Mouse (Mus musculus) liver, embryonic 15.5 days (tissue): ENCODE results near the gene Ticam1. TPM values are rescaled to one million over a fixed set of nuclear protein-coding genes. Genes with fewer than 3 reads are reported as not detected.

Experiments used
- ATAC-seq: fragments of 200-750 bp; cut with Nextera tagmentation; 2 replicates; pipeline ENCODE4 v1.8.0; 2017; ENCODE audit warnings: moderate number of reproducible peaks, mild to moderate bottlenecking, moderate library complexity; ENCODE audit not compliant: insufficient read depth
- H3K27ac ChIP-seq: fragments of 300-500 bp; sonication (generic); replicated peaks from 2 replicates; pipeline ENCODE4 v1.5.1; 2015; ENCODE audit warnings: mild to moderate bottlenecking, inconsistent platforms
- H3K27me3 ChIP-seq: fragments of 300-500 bp; sonication (generic); 2 replicates; pipeline ENCODE4 v1.6.1; 2015; ENCODE audit warnings: mild to moderate bottlenecking, inconsistent platforms
- H3K36me3 ChIP-seq: fragments of 300-500 bp; sonication (generic); replicated peaks from 2 replicates; pipeline ENCODE4 v1.6.1; 2015; ENCODE audit warnings: moderate library complexity, mild to moderate bottlenecking, inconsistent platforms
- H3K4me1 ChIP-seq: fragments of 300-500 bp; sonication (generic); replicated peaks from 2 replicates; pipeline ENCODE4 v1.6.1; 2015; ENCODE audit warnings: inconsistent platforms
- H3K4me2 ChIP-seq: fragments of 300-500 bp; sonication (generic); 2 replicates; pipeline ENCODE4 v1.6.1; 2015; ENCODE audit warnings: moderate library complexity, mild to moderate bottlenecking, inconsistent platforms
- H3K4me3 ChIP-seq: fragments of 300-500 bp; sonication (generic); replicated peaks from 2 replicates; pipeline ENCODE4 v1.5.1; 2015; ENCODE audit warnings: mild to moderate bottlenecking, inconsistent platforms
- H3K9ac ChIP-seq: fragments of 300-500 bp; sonication (generic); 2 replicates; pipeline ENCODE4 v1.6.1; 2015; ENCODE audit warnings: moderate library complexity, mild to moderate bottlenecking, inconsistent platforms
- H3K9me3 ChIP-seq: fragments of 300-500 bp; sonication (generic); replicated peaks from 2 replicates; pipeline ENCODE4 v1.6.1; 2016; ENCODE audit warnings: inconsistent platforms
- WGBS: fragments of 180-500 bp; shearing (Covaris S2); methylation state at CpG from one replicate; pipeline ENCODE4 v1.1.7; 2015; ENCODE audit warnings: mixed read lengths; ENCODE audit not compliant: insufficient replicate concordance; 5-methylcytosine and 5-hydroxymethylcytosine counted together
- polyA plus RNA-seq: library from polyadenylated mRNA; unstranded; fragments of >200 nt; fragmentation: Nextera tagmentation; extraction: Ambion mirVana; gene quantifications from 2 replicates; pipeline ENCODE4 v1.2.1, GENCODE M21; 2015

Ticam1 gene
- polyA plus RNA-seq, 1 experiment from 2014 or later: 3.2 TPM

DNA sequence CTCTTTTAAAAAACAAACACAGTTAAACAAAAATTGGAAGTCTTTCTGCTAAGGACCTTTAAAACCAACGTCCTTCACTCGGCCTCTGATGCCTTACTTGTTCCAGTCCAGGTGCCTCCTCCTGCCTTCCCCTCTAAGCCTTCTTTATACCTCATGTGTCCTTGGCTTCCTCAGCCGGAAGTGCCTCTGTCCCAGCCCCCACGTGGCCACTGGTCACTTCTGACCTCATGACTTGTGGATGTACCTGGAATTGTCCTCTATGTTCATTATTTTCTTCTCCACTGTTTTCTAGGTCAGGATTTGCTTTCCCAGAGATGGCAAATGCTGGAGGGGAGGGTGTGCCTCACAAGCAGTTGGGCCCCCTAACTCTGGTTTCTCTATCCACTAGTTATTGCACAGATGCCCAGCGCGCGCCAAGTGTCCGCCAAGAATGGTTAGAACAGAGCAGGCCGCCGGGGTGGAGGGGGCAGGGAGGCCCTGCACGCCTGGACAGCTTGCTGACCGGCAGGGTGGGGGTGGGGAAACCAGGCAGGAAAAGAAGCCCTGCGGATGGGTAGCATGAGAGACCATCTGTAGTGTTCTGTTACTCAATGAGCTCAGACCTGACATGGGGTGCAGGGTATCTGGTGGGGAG is 25.9 kb upstream of the Ticam1 start:
- Histone ChIP-seq H3K4me2 (peak overlapping the region; percentile 99), H3K27me3 (no peaks in the 10 kb centered on the region), H3K4me1 (peaks cover 52% of the 10 kb centered on the region), H3K9me3 (no peaks in the 10 kb centered on the region), H3K9ac (peak overlapping the region; percentile 81), H3K4me3 (peak overlapping the region; percentile 83), H3K36me3 (peaks cover 27% of the 10 kb centered on the region), H3K27ac (peak overlapping the region; percentile 95)
- ATAC-seq: peak; percentile 12
- WGBS: 37% methylated on average over 13 of the region's 13 CpGs

DNA sequence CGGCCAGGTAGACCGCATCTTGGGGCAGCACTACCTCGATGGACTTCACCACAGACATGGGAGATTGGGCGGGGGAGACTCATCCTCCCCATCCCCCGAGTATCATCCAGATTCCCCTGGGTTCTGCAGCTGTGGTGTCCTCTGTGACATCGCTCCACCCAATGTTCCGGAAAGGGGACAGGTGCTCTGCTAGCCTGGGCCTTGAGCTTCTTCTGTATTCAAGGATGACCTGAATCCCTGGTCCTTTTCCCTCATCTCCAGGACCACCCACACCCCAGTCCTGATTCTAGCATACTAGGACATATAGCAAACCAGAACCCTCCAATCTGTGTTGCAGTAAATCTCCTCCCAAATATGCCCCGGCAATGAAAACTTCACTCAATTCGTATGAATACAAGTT is 23.6 kb upstream of the Ticam1 start, which contains the start of gene Arrdc5:
Gene Arrdc5 (minus strand): TSS at position 101 of the 400 bp plus-strand sequence.
- ATAC-seq: no peak
- 77% methylated on average over 9 of the region's 9 CpGs for WGBS

DNA sequence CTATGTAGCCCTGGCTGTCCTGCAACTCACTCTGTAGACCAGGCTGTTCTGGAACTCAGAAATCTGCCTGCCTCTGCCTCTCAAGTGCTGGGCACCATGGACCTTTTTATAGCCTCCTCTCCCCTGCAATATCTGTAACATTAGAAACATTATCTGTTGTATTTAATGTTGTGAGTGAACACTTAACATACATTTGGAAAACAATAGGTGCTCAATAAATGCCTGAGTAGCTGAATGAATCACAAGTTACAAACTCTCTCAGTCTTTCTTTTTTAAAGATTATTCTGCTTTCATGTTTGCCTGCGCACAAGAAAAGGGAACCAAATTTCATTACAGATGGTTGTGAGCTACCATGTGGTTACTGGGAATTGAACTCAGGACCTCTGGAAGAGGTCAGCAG is 21.7 kb upstream of the Ticam1 start:
- peaks cover 19% of the 10 kb centered on the region for H3K4me1 ChIP-seq
- no peak overlapping the region for H3K9ac ChIP-seq
- H3K4me3 ChIP-seq: no peak overlapping the region
- no peak overlapping the region for H3K27ac ChIP-seq
- 77% methylated on average over 1 of the region's 1 CpGs for whole genome bisulfite sequencing
- H3K9me3 ChIP-seq: no peaks in the 10 kb centered on the region
- H3K36me3 ChIP-seq: no peaks in the 10 kb centered on the region
- no peak overlapping the region for H3K4me2 ChIP-seq
- no peak for ATAC-seq
- no peaks in the 10 kb centered on the region for H3K27me3 ChIP-seq

More for the DNA sequence above, 23.6 kb upstream of the Ticam1 start, which contains the start of gene Arrdc5:
- Histone ChIP-seq H3K4me3 (no peak within 1 kb of the TSS), H3K27me3 (no peaks in the 10 kb centered on the region), H3K4me2 (no peak within 1 kb of the TSS), H3K9me3 (no peaks in the 10 kb centered on the region), H3K9ac (no peak within 1 kb of the TSS), H3K27ac (no peak within 1 kb of the TSS), H3K4me1 (peaks cover 29% of the 10 kb centered on the region), H3K36me3 (peaks cover 4% of the 10 kb centered on the region)

DNA sequence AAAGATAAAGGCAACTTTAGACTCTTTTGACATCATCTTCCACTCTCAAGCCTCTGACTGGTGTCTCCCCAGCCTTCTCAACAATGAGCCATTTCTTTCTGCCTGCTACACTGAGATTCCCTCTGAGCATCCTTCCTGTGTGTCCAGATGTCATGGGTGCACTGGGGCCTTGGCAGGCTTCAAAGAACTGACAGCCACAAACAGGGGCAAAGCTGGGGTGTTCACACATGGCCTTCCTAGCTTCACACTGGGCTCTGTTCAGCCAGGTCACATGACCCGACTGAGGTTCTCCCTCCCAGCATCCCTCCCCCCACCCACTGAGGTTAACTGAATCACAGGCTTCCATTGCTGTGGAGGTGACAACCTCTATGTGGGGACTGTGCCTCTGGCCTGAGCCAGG is 19.6 kb upstream of the Ticam1 start:
- no peak overlapping the region for H3K4me3 ChIP-seq
- H3K4me1 ChIP-seq: peaks cover 14% of the 10 kb centered on the region
- WGBS: 61% methylated on average over 1 of the region's 1 CpGs
- no peaks in the 10 kb centered on the region for H3K36me3 ChIP-seq
- no peak for ATAC-seq
- H3K9me3 ChIP-seq: no peaks in the 10 kb centered on the region
- H3K9ac ChIP-seq: no peak overlapping the region
- H3K27ac ChIP-seq: no peak overlapping the region
- no peak overlapping the region for H3K4me2 ChIP-seq
- H3K27me3 ChIP-seq: no peaks in the 10 kb centered on the region

- H3K36me3 ChIP-seq: no peaks in the 10 kb centered on the region
- no peak for ATAC-seq
- no peak overlapping the region for H3K4me2 ChIP-seq
- H3K9me3 ChIP-seq: no peaks in the 10 kb centered on the region
- H3K27ac ChIP-seq: no peak overlapping the region
- H3K9ac ChIP-seq: no peak overlapping the region
- peaks cover 34% of the 10 kb centered on the region for H3K4me1 ChIP-seq
- H3K27me3 ChIP-seq: no peaks in the 10 kb centered on the region
- 85% methylated on average over 19 of the region's 19 CpGs for WGBS
- no peak overlapping the region for H3K4me3 ChIP-seq
Observed at GRCm38 (mm10) chr17:56294241-56294640, 17.7 kb upstream of the Ticam1 start.

DNA sequence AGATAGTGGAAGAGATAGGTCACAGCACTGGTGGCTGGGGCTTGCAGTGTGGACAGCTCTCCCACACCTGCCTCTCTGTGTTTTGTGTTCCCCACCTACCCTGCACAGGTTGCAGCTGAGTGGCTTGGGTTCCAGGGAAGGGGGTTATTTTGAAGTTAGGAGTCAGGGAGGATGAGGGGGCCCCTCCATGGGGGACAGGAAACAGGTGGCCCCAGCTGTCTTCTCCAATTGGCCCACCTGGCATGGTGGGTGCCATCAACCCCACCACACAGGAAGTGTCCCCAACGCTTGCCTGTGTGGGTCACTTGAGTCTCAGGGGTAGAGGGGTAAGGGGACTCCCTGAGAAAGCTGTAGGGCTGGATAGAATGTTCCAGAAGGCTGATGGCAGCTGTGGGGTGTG is 16.7 kb upstream of the Ticam1 start:
- no peaks in the 10 kb centered on the region for H3K27me3 ChIP-seq
- H3K36me3 ChIP-seq: no peaks in the 10 kb centered on the region
- H3K9me3 ChIP-seq: no peaks in the 10 kb centered on the region
- H3K4me2 ChIP-seq: no peak overlapping the region
- H3K9ac ChIP-seq: no peak overlapping the region
- H3K27ac ChIP-seq: no peak overlapping the region
- ATAC-seq: no peak
- no peak overlapping the region for H3K4me3 ChIP-seq
- H3K4me1 ChIP-seq: peaks cover 43% of the 10 kb centered on the region
- 29% methylated on average over 1 of the region's 1 CpGs for WGBS

- peak within 1 kb of the TSS; percentile 88 for H3K4me2 ChIP-seq
- 75% methylated on average over 4 of the region's 4 CpGs for WGBS
- 0 out of 2 replicates have a peak within 1 kb of the TSS, but pooled peaks have one; percentile 60 for H3K4me3 ChIP-seq
Observed at GRCm38 (mm10) chr17:56292531-56293222, 16.1 kb upstream of the Ticam1 start, which contains the start of gene Plin3. Gene Plin3 (minus strand): TSS chr17:56292873.

DNA sequence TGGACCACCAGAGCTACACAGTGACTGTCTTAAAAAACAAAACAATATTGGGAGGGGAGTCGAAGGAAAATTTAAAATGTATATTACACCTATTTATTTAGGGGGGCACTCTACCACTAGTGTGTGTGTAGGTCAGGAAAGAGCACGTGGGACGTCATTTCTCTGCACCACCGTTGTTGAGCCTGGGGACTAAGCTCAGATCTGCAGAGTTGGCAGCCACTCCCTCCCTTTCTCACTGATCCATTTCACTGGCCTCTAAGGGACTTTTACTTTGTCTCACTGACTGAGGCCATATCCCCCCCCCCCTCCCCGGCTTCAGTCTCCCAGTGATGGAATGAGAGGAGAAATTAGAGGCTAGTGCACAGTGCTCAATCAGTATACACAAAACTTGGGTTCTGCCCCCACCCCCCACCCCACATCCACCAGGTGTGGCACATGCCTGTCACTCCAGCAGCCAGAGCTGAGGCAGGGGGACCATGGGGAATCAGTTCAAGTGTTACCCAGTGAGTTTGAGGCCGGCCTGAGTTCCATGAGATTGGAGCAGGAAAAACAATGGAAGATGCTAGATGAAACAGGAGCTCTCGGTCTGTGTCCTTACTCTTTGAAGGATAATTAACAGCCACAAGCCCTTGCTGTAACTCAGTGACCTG is 15.4 kb upstream of the Ticam1 start:
- H3K27ac ChIP-seq: peak overlapping the region; percentile 88
- H3K4me3 ChIP-seq: peak overlapping the region; percentile 60
- 72% methylated on average over 7 of the region's 7 CpGs for WGBS

More at GRCm38 (mm10) chr17:56292531-56293222, 16.1 kb upstream of the Ticam1 start, which contains the start of gene Plin3:
- Histone ChIP-seq H3K36me3 (no peaks in the 10 kb centered on the region), H3K9ac (0 out of 2 replicates have a peak within 1 kb of the TSS, but pooled peaks have one; percentile 65), H3K27ac (peak within 1 kb of the TSS; percentile 88), H3K27me3 (no peaks in the 10 kb centered on the region), H3K9me3 (no peaks in the 10 kb centered on the region), H3K4me1 (peaks cover 49% of the 10 kb centered on the region)
- ATAC-seq: no peak

GRCm38 (mm10) chr17:56291171-56291511 is 14.6 kb upstream of the Ticam1 start:
- peak; percentile 77 for ATAC-seq
- WGBS: under 1% methylated on average over 16 of the region's 16 CpGs

More for the DNA sequence above, 15.4 kb upstream of the Ticam1 start:
- H3K9me3 ChIP-seq: no peaks in the 10 kb centered on the region
- H3K4me2 ChIP-seq: peak overlapping the region; percentile 88
- H3K27me3 ChIP-seq: no peaks in the 10 kb centered on the region
- no peak for ATAC-seq
- peaks cover 57% of the 10 kb centered on the region for H3K4me1 ChIP-seq
- peak overlapping the region; percentile 65; the same call in 1 of the 2 replicates for H3K9ac ChIP-seq
- no peaks in the 10 kb centered on the region for H3K36me3 ChIP-seq

GRCm38 (mm10) chr17:56290388-56291170 is 14.0 kb upstream of the Ticam1 start:
- H3K36me3 ChIP-seq: peaks cover 8% of the 10 kb centered on the region
- peak overlapping the region; percentile 88 for H3K27ac ChIP-seq
- peak overlapping the region; percentile 53 for H3K9ac ChIP-seq
- ATAC-seq: peak; percentile 77
- no peaks in the 10 kb centered on the region for H3K27me3 ChIP-seq
- H3K4me1 ChIP-seq: peaks cover 68% of the 10 kb centered on the region
- H3K9me3 ChIP-seq: no peaks in the 10 kb centered on the region
- H3K4me2 ChIP-seq: peak overlapping the region; percentile 88
- H3K4me3 ChIP-seq: peak overlapping the region; percentile 60
- WGBS: 3% methylated on average over 16 of the region's 17 CpGs

More at GRCm38 (mm10) chr17:56291171-56291511, 14.6 kb upstream of the Ticam1 start:
- Histone ChIP-seq H3K27me3 (no peaks in the 10 kb centered on the region), H3K4me3 (peak overlapping the region; percentile 60), H3K9me3 (no peaks in the 10 kb centered on the region), H3K27ac (peak overlapping the region; percentile 88), H3K9ac (peak overlapping the region; percentile 65), H3K4me2 (peak overlapping the region; percentile 88), H3K36me3 (peaks cover 2% of the 10 kb centered on the region), H3K4me1 (peaks cover 65% of the 10 kb centered on the region)
